Mouse (Mus musculus) lung, adult 2 months (tissue): Measurements from ENCODE around the gene Gmfb. TPM values are rescaled to one million over a fixed set of nuclear protein-coding genes. Genes with fewer than 3 reads are reported as not detected.

Experiments
- DNase-seq: peaks from one replicate; pipeline ENCODE4 v3.0.0; 2022
- H3K4me1 ChIP-seq: fragments of 200-500 bp; 2 replicates; pipeline ENCODE4 v1.6.1; 2011; ENCODE audit warnings: low read length; ENCODE audit not compliant: control insufficient read depth, insufficient read depth
- H3K4me3 ChIP-seq: fragments of 200-500 bp; replicated peaks from 2 replicates; pipeline ENCODE3; 2011; ENCODE audit warnings: low read depth, mild to moderate bottlenecking, control low read depth, low read length; ENCODE audit errors: extremely low read depth
- CTCF ChIP-seq: fragments of 200-500 bp; IDR thresholded peaks from 2 replicates; pipeline ENCODE4 v1.5.1; 2011; ENCODE audit warnings: mild to moderate bottlenecking, low read length, control low read depth; ENCODE audit not compliant: insufficient read depth
- POLR2A ChIP-seq: fragments of 200-500 bp; IDR thresholded peaks from 2 replicates; pipeline ENCODE4 v1.6.1; 2011; ENCODE audit warnings: low read depth, mild to moderate bottlenecking, control low read depth, low read length, borderline replicate concordance; ENCODE audit errors: extremely low read depth
- WGBS: fragments of 180-500 bp; shearing (Covaris S2); methylation state at CpG from one replicate; pipeline ENCODE4 v1.1.7; 2018; 5-methylcytosine and 5-hydroxymethylcytosine counted together
- polyA plus RNA-seq: library from polyadenylated mRNA; depleted of rRNA; stranded (reverse); fragments of >200 nt; gene quantifications from 2 replicates; pipeline ENCODE4 v1.2.3, GENCODE M21; 2012; rRNA removed

The Gmfb gene
- polyA plus RNA-seq, 1 experiment: 20.7 TPM

GRCm38 (mm10) chr14:46783327-46783926, 38.6 kb downstream of the Gmfb start:
- Histone ChIP-seq H3K4me1 (peaks cover 7% of the 10 kb centered on the region; the same call in 1 of the 2 replicates), H3K4me3 (no peak overlapping the region)
- DNase-seq: no peak
- TF ChIP-seq CTCF: no peak
- no peak for TF ChIP-seq POLR2A
- WGBS: 83% methylated on average over 10 of the region's 10 CpGs

- no peak overlapping the region for H3K4me3 ChIP-seq
- no peak for DNase-seq
- TF ChIP-seq CTCF (no peak), POLR2A (no peak)
- 76% methylated on average over 8 of the region's 8 CpGs for WGBS
- peaks cover 6% of the 10 kb centered on the region; the same call in 1 of the 2 replicates for H3K4me1 ChIP-seq
These were observed 39.7 kb downstream of the Gmfb start for GRCm38 (mm10) chr14:46782187-46782828.

GRCm38 (mm10) chr14:46781086-46781485, 41.0 kb downstream of the Gmfb start:
- no peak overlapping the region for H3K4me3 ChIP-seq
- no peaks in the 10 kb centered on the region; the same call in 1 of the 2 replicates for H3K4me1 ChIP-seq
- WGBS: 87% methylated on average over 7 of the region's 7 CpGs
- no peak for DNase-seq
- TF ChIP-seq CTCF (no peak), POLR2A (no peak)

DNA sequence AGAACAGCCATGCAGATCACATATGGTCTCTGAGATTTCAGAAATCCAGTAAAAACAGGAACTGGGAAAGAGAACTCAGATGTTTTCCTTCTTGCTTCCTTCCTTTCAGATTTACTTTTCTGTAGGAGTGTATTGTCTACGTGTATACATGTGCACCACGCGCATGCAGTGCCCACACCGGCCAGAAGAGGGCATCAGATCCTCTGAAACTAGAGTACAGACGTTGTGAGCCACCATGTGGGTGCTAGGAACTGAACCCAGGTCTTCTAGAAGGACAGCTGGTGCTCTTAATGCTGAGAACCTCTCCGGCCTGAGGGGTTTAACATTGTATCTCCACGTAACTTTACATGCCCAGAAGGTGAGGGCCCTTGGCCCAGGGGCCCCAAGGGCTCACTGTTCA, 42.8 kb downstream of the Gmfb start:
- H3K4me1 ChIP-seq: no peaks in the 10 kb centered on the region; the same call in 1 of the 2 replicates
- WGBS: 93% methylated on average over 7 of the region's 7 CpGs
- H3K4me3 ChIP-seq: no peak overlapping the region
- no peak for DNase-seq
- TF ChIP-seq CTCF (peak; percentile 44), POLR2A (no peak)

- Histone ChIP-seq H3K4me3 (no peak overlapping the region), H3K4me1 (no peaks in the 10 kb centered on the region)
- WGBS: 97% methylated on average over 9 of the region's 9 CpGs
- no peak for DNase-seq
- TF ChIP-seq POLR2A (no peak), CTCF (no peak)
These were observed 43.3 kb downstream of the Gmfb start for GRCm38 (mm10) chr14:46778756-46779155.

DNA sequence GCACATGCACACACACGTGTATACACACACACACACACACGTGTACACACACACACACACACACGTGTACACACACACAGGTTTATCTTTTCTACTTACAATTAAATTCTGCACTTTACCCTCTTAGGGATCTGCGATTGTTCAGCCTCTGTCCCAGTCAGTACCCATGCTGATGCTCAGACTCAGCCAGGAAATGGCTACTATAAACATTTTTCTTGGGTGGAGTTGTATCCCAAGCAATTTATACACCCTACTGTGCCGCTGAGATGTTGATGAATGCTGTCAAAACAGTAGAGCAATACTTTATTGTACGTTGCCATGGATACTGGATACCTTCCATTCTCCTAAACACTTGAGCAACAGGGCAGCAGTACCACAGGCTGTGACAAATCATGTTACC, 52.0 kb downstream of the Gmfb start:
- H3K4me1 ChIP-seq: peaks cover 4% of the 10 kb centered on the region
- WGBS: 48% methylated on average over 6 of the region's 6 CpGs
- TF ChIP-seq POLR2A: no peak
- no peak for DNase-seq
- H3K4me3 ChIP-seq: no peak overlapping the region

DNA sequence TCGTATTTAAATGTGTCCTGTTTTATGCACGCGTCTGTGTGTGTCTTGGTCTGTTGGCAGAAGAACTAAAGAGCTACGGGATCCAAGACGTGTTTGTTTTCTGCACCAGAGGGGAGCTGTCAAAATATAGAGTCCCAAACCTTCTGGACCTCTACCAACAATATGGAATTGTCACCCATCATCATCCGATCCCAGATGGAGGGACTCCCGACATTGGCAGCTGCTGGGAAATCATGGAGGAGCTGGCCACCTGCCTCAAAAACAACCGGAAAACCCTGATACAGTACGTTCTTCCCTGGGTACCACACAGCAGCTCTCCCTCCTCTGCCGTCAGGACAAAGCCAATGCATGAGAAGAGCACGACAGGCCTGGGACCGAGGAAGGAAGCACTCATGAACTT, 54.9 kb downstream of the Gmfb start:
- 58% methylated on average over 12 of the region's 12 CpGs for WGBS
- Histone ChIP-seq H3K4me1 (peaks cover 4% of the 10 kb centered on the region), H3K4me3 (no peak overlapping the region)
- no peak for DNase-seq
- TF ChIP-seq CTCF: no peak
- TF ChIP-seq POLR2A: no peak

DNA sequence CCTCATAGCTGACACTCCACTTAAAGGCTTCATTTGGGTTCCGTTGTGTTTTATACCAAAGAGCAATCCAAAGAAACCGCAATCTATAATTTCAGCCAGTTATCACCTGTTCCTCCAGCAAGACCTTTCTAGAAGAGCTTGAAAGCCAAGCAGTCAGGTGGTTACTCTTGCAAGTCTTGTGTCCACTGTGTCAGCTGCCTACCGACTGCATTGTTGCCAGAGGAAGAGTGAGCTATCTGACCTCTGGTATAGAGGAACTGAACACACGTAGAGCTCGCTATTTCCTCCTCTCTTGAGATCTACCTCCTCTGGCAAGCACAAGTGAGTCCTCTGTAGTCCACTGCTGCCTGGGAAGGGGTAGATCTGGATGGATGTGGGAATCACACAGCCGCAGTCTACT, 60.9 kb downstream of the Gmfb start:
- Histone ChIP-seq H3K4me1 (peaks cover 4% of the 10 kb centered on the region; the same call in 1 of the 2 replicates), H3K4me3 (no peak overlapping the region)
- no peak for DNase-seq
- TF ChIP-seq POLR2A: no peak
- TF ChIP-seq CTCF: no peak
- WGBS: 29% methylated on average over 6 of the region's 6 CpGs

DNA sequence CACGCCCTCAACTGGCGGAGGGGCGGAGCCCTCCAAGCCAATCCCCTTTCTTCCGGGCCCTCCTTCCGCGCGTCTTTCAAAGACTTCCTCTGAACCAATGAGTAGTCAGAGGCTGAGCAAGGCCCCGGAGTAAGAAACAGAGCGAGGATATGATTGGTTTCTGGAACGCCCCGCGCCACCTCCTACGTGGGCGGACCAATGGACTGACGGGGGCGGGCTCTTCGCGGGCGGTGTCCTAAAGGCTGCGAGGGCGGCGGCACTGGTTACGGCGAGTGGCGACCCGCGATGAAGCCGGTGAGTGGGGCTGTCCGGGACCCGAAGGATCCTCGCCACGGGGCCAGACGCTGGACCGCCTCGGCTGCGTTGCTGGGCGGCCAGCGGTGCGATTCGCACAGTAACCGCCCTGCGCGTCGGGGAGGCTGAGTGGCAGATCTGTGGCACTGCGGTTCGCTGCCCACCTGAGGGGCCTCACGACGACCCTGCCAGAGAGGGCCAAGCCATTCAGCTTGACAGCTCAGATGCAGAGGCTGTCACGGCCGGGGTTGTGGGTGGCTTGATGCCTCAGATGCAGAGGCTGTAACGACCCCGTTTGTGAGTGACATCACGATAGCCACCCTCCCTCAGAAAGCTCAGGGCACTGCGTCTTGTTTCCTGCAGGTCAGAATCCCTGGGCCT, 61.5 kb downstream of the Gmfb start, which contains the start of gene Cdkn3:
Gene Cdkn3, plus strand, starts transcription at position 187 of the 675 bp plus-strand sequence.
- peak within 1 kb of the TSS; percentile 76 for H3K4me3 ChIP-seq
- DNase-seq: peak; percentile 89
- H3K4me1 ChIP-seq: peaks cover 4% of the 10 kb centered on the region; the same call in 1 of the 2 replicates
- WGBS: under 1% methylated on average over 54 of the region's 54 CpGs
- no peak for TF ChIP-seq CTCF
- TF ChIP-seq POLR2A: no peak

- TF ChIP-seq CTCF (no peak), POLR2A (no peak)
- DNase-seq: no peak
- WGBS: under 1% methylated on average over 7 of the region's 7 CpGs
- no peak overlapping the region for H3K4me3 ChIP-seq
- H3K4me1 ChIP-seq: peaks cover 4% of the 10 kb centered on the region; the same call in 1 of the 2 replicates
These were observed 62.1 kb downstream of the Gmfb start for GRCm38 (mm10) chr14:46759970-46760354.

Other genes starting within 250 kb of the Gmfb start
- gene Cdkn3, start 61.7 kb downstream of the Gmfb start, polyA plus RNA-seq: 0.50 and 1.1 TPM in 2 replicates
- 44.8 and 48.8 TPM in 2 replicates for gene Cnih1, start 33.8 kb downstream of the Gmfb start, polyA plus RNA-seq
- 24.3 and 28.2 TPM in 2 replicates for gene Cgrrf1, start 9.9 kb upstream of the Gmfb start, polyA plus RNA-seq
- gene Samd4, start 60.6 kb upstream of the Gmfb start, polyA plus RNA-seq: 28.4 and 31.1 TPM in 2 replicates